Mouse (Mus musculus) myocyte (in vitro differentiated cells): ENCODE measurements around the gene Tcf25. TPM values are rescaled to one million over a fixed set of nuclear protein-coding genes. Genes with fewer than 3 reads are reported as not detected.

Source experiments
- H3K27me3 ChIP-seq: one replicate; pipeline ENCODE4 v1.6.1; 2011; ENCODE audit not compliant: control insufficient read depth, insufficient read depth, insufficient read length
- H3K36me3 ChIP-seq: one replicate; pipeline ENCODE4 v1.6.1; 2011; ENCODE audit not compliant: control insufficient read depth, insufficient read depth
- H3K4me2 ChIP-seq: one replicate; pipeline ENCODE4 v1.6.1; 2011; ENCODE audit warnings: low read depth, control low read depth
- H3K4me3 ChIP-seq: one replicate; pipeline ENCODE4 v1.5.1; 2011; ENCODE audit warnings: mild to moderate bottlenecking, control low read depth, moderate library complexity
- H3K79me2 ChIP-seq: one replicate; pipeline ENCODE4 v1.6.1; 2011; ENCODE audit not compliant: control insufficient read depth, insufficient read depth
- H3ac ChIP-seq: one replicate; pipeline ENCODE4 v1.6.1; 2011; ENCODE audit not compliant: control insufficient read depth, insufficient read length
- CEBPB ChIP-seq: IDR thresholded peaks from 2 replicates; pipeline ENCODE4 v1.6.1; 2011; ENCODE audit warnings: mild to moderate bottlenecking, moderate library complexity; ENCODE audit not compliant: poor library complexity, insufficient read depth, severe bottlenecking
- E2F4 ChIP-seq: IDR thresholded peaks from one replicate; pipeline ENCODE4 v1.6.1; 2011; ENCODE audit warnings: mild to moderate bottlenecking, control low read depth, moderate library complexity; ENCODE audit not compliant: insufficient read depth
- MAX ChIP-seq: IDR thresholded peaks from one replicate; pipeline ENCODE4 v1.6.1; 2011; ENCODE audit warnings: low read depth, mild to moderate bottlenecking, control low read depth
- MYOD1 ChIP-seq, 3 experiments: IDR thresholded peaks; one replicate each; pipeline ENCODE4 v1.6.1; 2011; ENCODE audit warnings: control low read depth in 2 of 3, low read depth in 2 of 3, mild to moderate bottlenecking in 2 of 3, moderate library complexity in 1 of 3; ENCODE audit not compliant: insufficient read length in 2 of 3, control insufficient read depth in 1 of 3
- MYOG ChIP-seq, 3 experiments: IDR thresholded peaks; one replicate each; pipeline ENCODE4 v1.6.1; 2011; ENCODE audit warnings: control low read depth in 2 of 3, low read depth in 2 of 3, mild to moderate bottlenecking in 2 of 3; ENCODE audit not compliant: insufficient read length in 2 of 3, control insufficient read depth in 1 of 3, insufficient read depth in 1 of 3
- POLR2A ChIP-seq: IDR thresholded peaks from one replicate; pipeline ENCODE4 v1.6.1; 2011; ENCODE audit warnings: low read depth, mild to moderate bottlenecking, control low read depth, moderate library complexity; ENCODE audit not compliant: insufficient read length
- POLR2AphosphoS2 ChIP-seq: IDR thresholded peaks from one replicate; pipeline ENCODE4 v1.6.1; 2011; ENCODE audit warnings: low read depth, control low read depth; ENCODE audit not compliant: insufficient read length
- REST ChIP-seq: IDR thresholded peaks from one replicate; pipeline ENCODE4 v1.6.1; 2011; ENCODE audit warnings: mild to moderate bottlenecking, control low read depth, moderate library complexity; ENCODE audit not compliant: insufficient read depth, insufficient read length
- SRF ChIP-seq: IDR thresholded peaks from one replicate; pipeline ENCODE4 v1.6.1; 2011; ENCODE audit warnings: low read depth; ENCODE audit not compliant: control insufficient read depth, insufficient read length
- TCF12 ChIP-seq: IDR thresholded peaks from one replicate; pipeline ENCODE4 v1.6.1; 2011; ENCODE audit warnings: mild to moderate bottlenecking, control low read depth; ENCODE audit not compliant: poor library complexity, insufficient read depth, severe bottlenecking
- TCF3 ChIP-seq: IDR thresholded peaks from one replicate; pipeline ENCODE4 v1.6.1; 2011; ENCODE audit warnings: low read depth, control low read depth; ENCODE audit not compliant: insufficient read length
- USF1 ChIP-seq: IDR thresholded peaks from one replicate; pipeline ENCODE4 v1.6.1; 2011; ENCODE audit warnings: low read depth, mild to moderate bottlenecking, control low read depth, moderate library complexity
- polyA plus RNA-seq: library from polyadenylated mRNA; unstranded; fragments of >200 nt; fragmentation: generic; extraction: Trizol; gene quantifications from one replicate; pipeline ENCODE4 v1.2.1, GENCODE M21; 2012; ENCODE audit warnings: missing spikeins

Tcf25 gene
- polyA plus RNA-seq, 1 experiment = 177 TPM

DNA sequence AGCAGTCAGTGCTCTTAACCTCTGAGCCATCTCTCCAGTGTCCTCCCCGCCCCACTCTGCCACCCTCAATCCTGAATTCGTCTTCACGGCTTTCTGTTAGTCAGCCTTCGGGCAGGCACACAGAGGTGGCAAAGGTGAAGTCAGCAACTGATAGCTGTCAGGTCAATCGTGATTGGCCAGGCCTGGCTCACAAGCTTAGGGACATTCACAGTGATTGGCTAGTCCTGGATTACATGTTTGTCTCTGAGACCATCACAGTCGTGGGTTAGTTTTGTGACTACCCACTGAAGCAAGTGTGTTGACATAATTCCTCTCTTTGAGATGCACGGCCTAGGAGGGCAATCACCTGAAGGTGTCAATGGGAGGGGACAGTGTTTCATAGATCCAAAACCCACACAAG is 79.7 kb downstream of the Tcf25 start:
- H3ac ChIP-seq = no peak overlapping the region
- no peak overlapping the region for H3K4me2 ChIP-seq
- no peaks in the 10 kb centered on the region for H3K27me3 ChIP-seq
- peaks cover 6% of the 10 kb centered on the region for H3K36me3 ChIP-seq
- no peaks in the 10 kb centered on the region for H3K79me2 ChIP-seq
- H3K4me3 ChIP-seq = no peak overlapping the region
- TF ChIP-seq REST = no peak
- TF ChIP-seq MYOG (IDR thresholded peaks at IDR 0.05; ENCODE audit: control insufficient read depth in 1 of 3, insufficient read depth in 1 of 3, insufficient read length in 2 of 3, low read depth in 2 of 3) = no peak
- no peak for TF ChIP-seq E2F4
- TF ChIP-seq POLR2AphosphoS2 = no peak
- TF ChIP-seq USF1 = no peak
- TF ChIP-seq CEBPB = no peak
- no peak for TF ChIP-seq TCF12
- TF ChIP-seq MYOD1 (IDR thresholded peaks at IDR 0.05; ENCODE audit: control insufficient read depth in 1 of 3, insufficient read length in 2 of 3, low read depth in 2 of 3) = no peak
- TF ChIP-seq TCF3 = no peak
- no peak for TF ChIP-seq POLR2A
- no peak for TF ChIP-seq MAX
- TF ChIP-seq SRF = no peak

Other genes starting within 250 kb of the Tcf25 start
- gene Sult5a1, start 215.4 kb upstream of the Tcf25 start, polyA plus RNA-seq = 0.08 TPM
- 12.9 TPM for gene Dpep1, start 187.5 kb upstream of the Tcf25 start, polyA plus RNA-seq
- 114 TPM for gene Chmp1a, start 161.0 kb upstream of the Tcf25 start, polyA plus RNA-seq
- 2.5 TPM for gene Spata33, start 160.9 kb upstream of the Tcf25 start, polyA plus RNA-seq
- gene Cdk10, start 148.9 kb upstream of the Tcf25 start, polyA plus RNA-seq = 31.0 TPM
- gene Spata2l, start 137.5 kb upstream of the Tcf25 start, polyA plus RNA-seq = 1.1 TPM
- gene Zfp276, start 119.6 kb upstream of the Tcf25 start, polyA plus RNA-seq = 12.1 TPM
- gene Vps9d1, start 119.4 kb upstream of the Tcf25 start, polyA plus RNA-seq = 12.7 TPM
- gene Fanca, start 55.2 kb upstream of the Tcf25 start, polyA plus RNA-seq = 4.0 TPM
- gene Spire2, start 41.0 kb upstream of the Tcf25 start, polyA plus RNA-seq = 6.8 TPM
- gene Mc1r, start 33.4 kb downstream of the Tcf25 start, polyA plus RNA-seq = 0.02 TPM
- 85.5 TPM for gene Tubb3, start 37.7 kb downstream of the Tcf25 start, polyA plus RNA-seq
- gene Def8, start 49.8 kb downstream of the Tcf25 start, polyA plus RNA-seq = 19.6 TPM
- 35.0 TPM for gene Afg3l1, start 104.2 kb downstream of the Tcf25 start, polyA plus RNA-seq
- 14.2 TPM for gene Dbndd1, start 141.7 kb downstream of the Tcf25 start, polyA plus RNA-seq
- 25.6 TPM for gene Gas8, start 145.1 kb downstream of the Tcf25 start, polyA plus RNA-seq